Mouse (Mus musculus) liver, embryonic 14.5 days (tissue): Measurements from ENCODE around the gene Mllt1. TPM values are rescaled to one million over a fixed set of nuclear protein-coding genes. Genes with fewer than 3 reads are reported as not detected.

Experiments used
- ATAC-seq: fragments of 200-750 bp; cut with Nextera tagmentation; 2 replicates; pipeline ENCODE4 v1.8.0; 2017; ENCODE audit warnings: moderate number of reproducible peaks, mild to moderate bottlenecking, moderate library complexity; ENCODE audit not compliant: insufficient read depth
- DNase-seq, 3 experiments: peaks; one replicate each; pipeline ENCODE4 v3.0.0-alpha.2; 2012 to 2013; ENCODE audit warnings: low read depth in 3 of 3, low spot score in 3 of 3
- H3K27ac ChIP-seq: fragments of 300-500 bp; sonication (generic); 2 replicates; pipeline ENCODE4 v1.5.1; 2014; ENCODE audit warnings: moderate library complexity, mild to moderate bottlenecking, control low read depth, inconsistent platforms
- H3K27me3 ChIP-seq: fragments of 300-500 bp; sonication (generic); 2 replicates; pipeline ENCODE4 v1.6.1; 2014; ENCODE audit warnings: mild to moderate bottlenecking, low read length, moderate library complexity; ENCODE audit not compliant: control insufficient read depth, insufficient read depth
- H3K36me3 ChIP-seq: fragments of 300-500 bp; sonication (generic); replicated peaks from 2 replicates; pipeline ENCODE4 v1.6.1; 2014; ENCODE audit warnings: low read depth; ENCODE audit not compliant: control insufficient read depth, insufficient read depth
- H3K4me1 ChIP-seq, 2 experiments: fragments of 200-500 bp in 1 of 2; fragments of 300-500 bp in 1 of 2; sonication (generic) in 1 of 2; replicated peaks; 2 replicates each; pipeline ENCODE4 v1.6.1; 2012 to 2014; ENCODE audit warnings: antibody characterized with exemption in 1 of 2, inconsistent platforms in 1 of 2, low read length in 1 of 2; ENCODE audit not compliant: control insufficient read depth in 2 of 2, insufficient read depth in 2 of 2
- H3K4me2 ChIP-seq: fragments of 300-500 bp; sonication (generic); 2 replicates; pipeline ENCODE4 v1.6.1; 2014; ENCODE audit warnings: low read depth, mild to moderate bottlenecking, control low read depth, moderate library complexity
- H3K4me3 ChIP-seq, 2 experiments: fragments of 200-500 bp in 1 of 2; fragments of 300-500 bp in 1 of 2; sonication (generic) in 1 of 2; 2 replicates each; pipeline ENCODE4 v1.5.1; 2012 to 2014; ENCODE audit warnings: low read depth in 2 of 2, low read length in 2 of 2, mild to moderate bottlenecking in 2 of 2, control low read depth in 1 of 2, inconsistent platforms in 1 of 2, moderate library complexity in 1 of 2; ENCODE audit not compliant: insufficient read depth in 1 of 2
- H3K9ac ChIP-seq: fragments of 300-500 bp; sonication (generic); replicated peaks from 2 replicates; pipeline ENCODE4 v1.6.1; 2014; ENCODE audit warnings: mild to moderate bottlenecking, control low read depth, moderate library complexity
- H3K9me3 ChIP-seq: fragments of 300-500 bp; sonication (generic); 2 replicates; pipeline ENCODE4 v1.6.1; 2016; ENCODE audit warnings: low read length, mixed read lengths; ENCODE audit not compliant: control insufficient read depth
- CTCF ChIP-seq: IDR thresholded peaks from 2 replicates; pipeline ENCODE4 v1.5.1; 2016; ENCODE audit warnings: antibody characterized with exemption, low read depth, control low read depth
- EP300 ChIP-seq: IDR thresholded peaks from 2 replicates; pipeline ENCODE4 v1.6.1; 2016; ENCODE audit warnings: antibody characterized with exemption, low read depth
- WGBS: fragments of 180-500 bp; shearing (Covaris S2); extraction: QIAGEN DNeasy Blood & Tissue Kit; methylation state at CpG from one replicate; pipeline ENCODE4 v1.1.7; 2014; ENCODE audit not compliant: insufficient replicate concordance; 5-methylcytosine and 5-hydroxymethylcytosine counted together
- polyA plus RNA-seq, 2 experiments: library from polyadenylated mRNA; depleted of rRNA in 1 of 2; stranded (reverse) in 1 of 2; unstranded in 1 of 2; fragments of >200 nt; fragmentation: Nextera tagmentation in 1 of 2; extraction: Ambion mirVana in 1 of 2; gene quantifications; 2 replicates each; pipeline versions ENCODE4 v1.2.1 to v1.2.3; 2012 to 2014

Gene Mllt1
- polyA plus RNA-seq, 2 experiments, result 3.7 to 12.0 TPM

DNA sequence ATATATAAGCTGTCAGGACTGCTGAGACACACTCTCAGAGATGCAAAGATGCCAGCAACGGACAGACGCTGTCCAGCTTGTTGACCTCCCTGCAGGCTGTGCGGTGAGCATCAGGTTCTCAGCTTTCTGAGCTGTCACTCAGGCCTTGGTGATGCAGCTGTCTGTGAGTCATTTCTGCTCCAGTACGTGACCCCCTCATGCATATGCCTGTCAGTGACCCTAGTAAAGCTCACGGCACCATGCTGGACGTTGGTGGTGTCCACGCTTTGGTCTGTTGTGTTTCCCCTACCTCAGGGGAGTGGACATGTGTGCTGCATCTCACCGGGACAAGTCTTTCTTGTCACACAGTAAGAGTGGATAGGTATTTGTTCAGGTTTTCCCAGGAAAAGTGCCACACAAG, 63.4 kb downstream of the Mllt1 start:
- WGBS, result 69% methylated on average over 8 of the region's 8 CpGs
- Histone ChIP-seq H3K36me3 (no peaks in the 10 kb centered on the region), H3K9ac (no peak overlapping the region), H3K4me1 (no peaks in the 10 kb centered on the region), H3K27ac (no peak overlapping the region), H3K9me3 (no peaks in the 10 kb centered on the region; the same call in 1 of the 2 replicates), H3K27me3 (no peaks in the 10 kb centered on the region), H3K4me2 (no peak overlapping the region), H3K4me3 (no peak overlapping the region)
- no peak for TF ChIP-seq CTCF
- TF ChIP-seq EP300, result no peak
- DNase-seq, result no peak
- ATAC-seq, result no peak

DNA sequence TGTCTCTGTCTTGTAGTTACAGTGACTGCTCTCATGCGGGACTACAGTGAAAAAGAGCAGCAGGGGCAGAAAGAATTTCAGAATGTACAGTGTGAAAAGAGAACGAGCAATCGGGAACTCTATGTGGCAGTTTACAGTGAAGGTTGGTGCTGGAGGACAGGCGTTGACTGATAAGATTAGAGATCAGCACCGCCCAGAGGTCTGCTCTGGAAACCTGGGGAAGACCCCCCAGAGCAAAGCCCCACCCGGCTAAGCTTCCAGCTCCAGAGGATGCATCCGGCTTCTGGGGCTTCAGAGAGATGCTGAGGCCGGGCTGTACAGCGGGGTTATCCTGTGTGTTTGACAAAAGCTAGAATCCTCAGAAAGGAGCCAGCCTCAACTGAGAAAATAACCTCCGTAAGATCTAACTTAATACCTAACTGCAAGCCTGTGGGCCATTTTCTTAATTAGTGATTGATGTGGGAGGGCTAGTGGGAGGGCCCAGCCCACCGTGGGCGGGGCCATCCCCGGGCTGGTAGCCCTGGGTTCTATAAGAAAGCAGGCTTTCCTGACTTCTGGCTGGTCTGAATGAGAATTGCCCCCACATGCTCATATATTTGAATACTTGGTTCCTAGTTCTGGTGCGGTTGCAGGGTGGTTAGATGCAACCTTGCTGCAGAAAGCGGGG, 64.8 kb downstream of the Mllt1 start:
- H3K9me3 ChIP-seq, result no peaks in the 10 kb centered on the region; the same call in 1 of the 2 replicates
- ATAC-seq (no peak), DNase-seq (no peak)
- 37% methylated on average over 15 of the region's 15 CpGs for WGBS
- TF ChIP-seq CTCF (no peak), EP300 (no peak)
- H3K9ac ChIP-seq, result no peak overlapping the region
- no peak overlapping the region for H3K4me3 ChIP-seq
- no peaks in the 10 kb centered on the region for H3K36me3 ChIP-seq
- H3K27ac ChIP-seq, result no peak overlapping the region
- no peaks in the 10 kb centered on the region for H3K27me3 ChIP-seq
- H3K4me2 ChIP-seq, result no peak overlapping the region
- H3K4me1 ChIP-seq, result no peaks in the 10 kb centered on the region

DNA sequence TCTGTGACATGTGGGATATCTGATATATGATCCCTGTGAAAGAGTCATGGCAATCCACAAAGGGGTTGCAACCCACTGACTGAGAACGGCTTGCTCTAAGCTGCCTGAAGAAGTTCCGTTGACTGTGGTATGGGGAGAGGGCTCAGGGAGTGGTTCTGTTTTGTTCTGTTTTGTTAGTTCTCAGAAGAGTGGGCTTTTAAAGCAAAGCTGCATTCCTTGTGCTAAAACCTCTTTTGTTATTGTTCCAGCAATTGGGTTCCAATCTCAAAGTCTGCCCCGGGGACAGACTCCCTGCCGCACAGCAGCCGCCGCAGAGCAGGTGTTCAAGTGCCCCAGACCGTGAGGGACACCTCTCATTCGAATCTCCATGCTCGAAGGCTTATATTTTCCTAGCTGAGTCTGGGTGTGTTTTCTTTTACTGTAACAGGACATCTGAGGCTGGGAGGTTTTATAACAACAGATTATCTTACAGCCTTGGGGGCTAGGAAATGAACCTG, 65.7 kb downstream of the Mllt1 start:
- no peak overlapping the region for H3K4me3 ChIP-seq

DNA sequence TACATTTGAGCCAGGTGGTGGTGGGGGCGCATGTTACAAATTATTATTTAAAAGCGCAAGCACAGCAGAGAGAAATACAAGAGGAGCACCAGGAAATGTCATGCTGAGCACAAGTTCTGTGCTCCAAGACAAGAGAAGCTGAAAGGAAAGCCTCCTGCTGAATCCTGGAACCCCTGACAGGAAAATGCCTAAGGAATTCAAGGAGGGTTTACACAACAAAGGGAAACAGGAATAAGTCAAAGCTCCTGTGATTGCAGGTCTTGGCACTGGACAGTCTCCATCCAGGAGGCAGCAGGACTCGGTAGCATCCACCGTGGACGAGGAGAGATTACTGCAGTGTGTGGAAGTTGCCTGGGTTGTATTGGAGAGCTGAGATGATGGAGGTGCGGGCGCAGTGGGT, 69.1 kb downstream of the Mllt1 start:
- DNase-seq, result no peak
- no peak overlapping the region for H3K4me2 ChIP-seq
- no peaks in the 10 kb centered on the region for H3K36me3 ChIP-seq
- H3K4me1 ChIP-seq, result peaks cover 0 to 4% of the 10 kb centered on the region in 2 experiments; a peak in 1 of 4 replicates
- no peak for TF ChIP-seq CTCF
- TF ChIP-seq EP300, result no peak
- no peak overlapping the region for H3K9ac ChIP-seq
- no peaks in the 10 kb centered on the region; the same call in 1 of the 2 replicates for H3K9me3 ChIP-seq
- no peak for ATAC-seq
- 70% methylated on average over 7 of the region's 7 CpGs for WGBS
- H3K27me3 ChIP-seq, result no peaks in the 10 kb centered on the region
- no peak overlapping the region for H3K4me3 ChIP-seq
- no peak overlapping the region for H3K27ac ChIP-seq

More for the DNA sequence above, 65.7 kb downstream of the Mllt1 start:
- no peaks in the 10 kb centered on the region for H3K36me3 ChIP-seq
- no peak overlapping the region for H3K4me2 ChIP-seq
- DNase-seq (no peak), ATAC-seq (no peak)
- H3K9me3 ChIP-seq, result no peaks in the 10 kb centered on the region; the same call in 1 of the 2 replicates
- no peaks in the 10 kb centered on the region for H3K27me3 ChIP-seq
- WGBS, result 84% methylated on average over 9 of the region's 9 CpGs
- H3K4me1 ChIP-seq, result no peaks in the 10 kb centered on the region
- TF ChIP-seq CTCF, result no peak
- no peak for TF ChIP-seq EP300
- no peak overlapping the region for H3K27ac ChIP-seq
- no peak overlapping the region for H3K9ac ChIP-seq

DNA sequence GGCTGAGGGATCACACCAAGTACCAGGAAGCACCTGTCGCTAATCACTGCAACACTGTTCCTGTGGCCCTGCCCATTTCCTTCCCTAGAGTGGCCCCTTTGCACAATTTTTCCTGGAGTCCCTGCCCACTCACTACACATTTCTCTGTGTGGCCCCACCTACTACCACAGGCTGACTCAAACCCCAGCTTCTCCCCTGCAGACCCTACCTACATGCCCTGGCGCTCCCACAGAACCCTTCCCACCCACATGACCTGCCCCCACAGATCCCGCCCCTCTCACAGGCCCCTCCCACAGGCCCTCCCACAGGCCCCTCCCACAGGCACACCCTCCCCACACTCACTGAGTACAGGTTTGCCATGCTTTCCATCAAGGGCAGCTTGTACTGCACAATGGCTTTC, 74.0 kb downstream of the Mllt1 start:
- TF ChIP-seq EP300, result no peak
- TF ChIP-seq CTCF, result no peak
- WGBS, result 7% methylated on average over 3 of the region's 3 CpGs
- no peaks in the 10 kb centered on the region for H3K27me3 ChIP-seq
- H3K36me3 ChIP-seq, result no peaks in the 10 kb centered on the region
- H3K9ac ChIP-seq, result no peak overlapping the region
- no peak overlapping the region for H3K4me2 ChIP-seq
- H3K4me1 ChIP-seq, result peaks cover 0 to 4% of the 10 kb centered on the region in 2 experiments; a peak in 1 of 4 replicates
- H3K9me3 ChIP-seq, result no peaks in the 10 kb centered on the region
- H3K27ac ChIP-seq, result no peak overlapping the region
- ATAC-seq (peak; percentile 62), DNase-seq (peak in 2 of 3 experiments; percentile 9 to 17)
- no peak overlapping the region for H3K4me3 ChIP-seq
